ENCODE assay signal across 14 mouse cellular contexts in genomic region chr9:38954124-38954416, GRCm38 (mm10). TPM values are rescaled to one million over a fixed set of nuclear protein-coding genes. Genes with fewer than 3 reads are reported as not detected.
DNase-seq lines count a peak whose midpoint lies in the region; TF ChIP-seq lines count a peak whose summit lies in the region.
"Had no signal": no experiment of that assay in that cellular context is flagged by ENCODE, and none has a peak within 500 bp of the region (broad histone marks: within the 10 kb centered on the region; RNA-seq: fewer than 3 reads in every experiment).

No protein-coding gene starts in this region.

- H3K36me3 ChIP-seq in C2C12 (ENCODE audit: control insufficient read depth, insufficient read depth) = no peaks in the 10 kb centered on the region
- H3K36me3 ChIP-seq: liver, embryonic 12.5 days had no signal

- no peak for TF ChIP-seq CTCF in C2C12 (IDR thresholded peaks at IDR 0.05; ENCODE audit: control insufficient read depth, insufficient read depth, insufficient read length)

- no peaks in the 10 kb centered on the region for H3K79me2 ChIP-seq in C2C12 (ENCODE audit: control insufficient read depth, insufficient read depth)

- H3K27me3 ChIP-seq in C2C12 (ENCODE audit: control insufficient read depth, insufficient read depth, insufficient read length) = no peaks in the 10 kb centered on the region
- H3K27me3 ChIP-seq: liver, embryonic 12.5 days had no signal

- H3ac ChIP-seq in C2C12 (ENCODE audit: control insufficient read depth, insufficient read length, low read depth) = no peak overlapping the region

- H3K4me3 ChIP-seq in C2C12 (ENCODE audit: insufficient read depth, poor library complexity, severe bottlenecking) = peak overlapping the region; percentile 14
- H3K4me3 ChIP-seq: liver, embryonic 12.5 days had no signal

- intact Hi-C loops in heart, postnatal 10 days (cut with DNase I) = no loop called here

- no peaks in the 10 kb centered on the region for H3K79me3 ChIP-seq in C2C12 (ENCODE audit: low read depth)

- DNase-seq in heart, postnatal 10 days = peak; percentile 5 to 16
- no peak for DNase-seq in heart, adult 11 months
- peak; percentile 7 for DNase-seq in 3134 (ENCODE audit: extremely low read depth, insufficient read length, low spot score)
- DNase-seq in embryo, embryonic 11.5 days (ENCODE audit: low read depth, low spot score) = peak; percentile 11
- no peak for DNase-seq in lung, postnatal 10 days
- no peak for DNase-seq in cerebellum, postnatal 4 days (ENCODE audit: low spot score in 2 of 2)
- DNase-seq: gastrocnemius, postnatal 10 days; thymus, adult 2 months had no signal

TF ChIP-seq in C2C12, 6 proteins besides CTCF, POLR2A, EP300 and RAD21:
- TF ChIP-seq MAX (IDR thresholded peaks at IDR 0.05) = no peak
- TF ChIP-seq MYOD1 (IDR thresholded peaks at IDR 0.05; ENCODE audit: control insufficient read depth, insufficient read length, low read depth) = no peak
TF ChIP-seq in C2C12: peak in this region for 0.

RNA-seq across cellular contexts. Expression of gene Olfr933, which starts 18.0 kb away (rescaled TPM):
- not detected for total RNA-seq in heart, postnatal 10 days (2021)
- not detected for polyA plus RNA-seq in C2C12 (2012; fragmentation: generic; extraction: Trizol)
- total RNA-seq: gastrocnemius, postnatal 10 days; layer of hippocampus, adult 18-20 months had no signal
- polyA plus RNA-seq: hindbrain, embryonic 11.5 days; liver, embryonic 12.5 days; neural tube, embryonic 14.5 days; small intestine, adult 2 months; thymus, adult 2 months had no signal

RNA-seq across cellular contexts. Expression of gene Olfr930, which starts 24.5 kb away (rescaled TPM):
- total RNA-seq in heart, postnatal 10 days (2021) = not detected
- polyA plus RNA-seq in C2C12 (2012; fragmentation: generic; extraction: Trizol) = not detected
- total RNA-seq: gastrocnemius, postnatal 10 days; layer of hippocampus, adult 18-20 months had no signal
- polyA plus RNA-seq: hindbrain, embryonic 11.5 days; liver, embryonic 12.5 days; neural tube, embryonic 14.5 days; small intestine, adult 2 months; thymus, adult 2 months had no signal

RNA-seq across cellular contexts. Expression of gene Olfr934, which starts 34.0 kb away (rescaled TPM):
- not detected for total RNA-seq in heart, postnatal 10 days (2021)
- not detected for polyA plus RNA-seq in C2C12 (2012; fragmentation: generic; extraction: Trizol)
- total RNA-seq: gastrocnemius, postnatal 10 days; layer of hippocampus, adult 18-20 months had no signal
- polyA plus RNA-seq: hindbrain, embryonic 11.5 days; liver, embryonic 12.5 days; neural tube, embryonic 14.5 days; small intestine, adult 2 months; thymus, adult 2 months had no signal

RNA-seq across cellular contexts. Expression of gene Olfr935, which starts 45.4 kb away (rescaled TPM):
- not detected for total RNA-seq in heart, postnatal 10 days (2021)
- polyA plus RNA-seq in C2C12 (2012; fragmentation: generic; extraction: Trizol) = not detected
- total RNA-seq: gastrocnemius, postnatal 10 days; layer of hippocampus, adult 18-20 months had no signal
- polyA plus RNA-seq: hindbrain, embryonic 11.5 days; liver, embryonic 12.5 days; neural tube, embryonic 14.5 days; small intestine, adult 2 months; thymus, adult 2 months had no signal

Comparison
In these comparisons a context has a peak if more than half of its experiments do, and no peak if none do; other contexts are left out.
1. DNase-seq: peak in heart, postnatal 10 days (2 of 2), 3134 (single experiment) and embryo, embryonic 11.5 days (single experiment); none in heart, adult 11 months (single experiment), lung, postnatal 10 days (single experiment) and cerebellum, postnatal 4 days (0 of 2).